Mouse (Mus musculus) neutrophil, adult 65 days (primary cell): ENCODE data around the gene Gm21118. TPM values are rescaled to one million over a fixed set of nuclear protein-coding genes. Genes with fewer than 3 reads are reported as not detected.

Source experiments
- total RNA-seq: library from RNA; stranded (reverse); gene quantifications from 2 replicates; pipeline ENCODE4 v1.2.4, GENCODE M21; 2023

Gene Gm21118
- total RNA-seq, result not detected in 2 replicates

GRCm38 (mm10) chrY:70273542-70273941, at the start of gene Gm21118:
TSS of gene Gm21118 (minus strand) at chrY:70273642.

DNA sequence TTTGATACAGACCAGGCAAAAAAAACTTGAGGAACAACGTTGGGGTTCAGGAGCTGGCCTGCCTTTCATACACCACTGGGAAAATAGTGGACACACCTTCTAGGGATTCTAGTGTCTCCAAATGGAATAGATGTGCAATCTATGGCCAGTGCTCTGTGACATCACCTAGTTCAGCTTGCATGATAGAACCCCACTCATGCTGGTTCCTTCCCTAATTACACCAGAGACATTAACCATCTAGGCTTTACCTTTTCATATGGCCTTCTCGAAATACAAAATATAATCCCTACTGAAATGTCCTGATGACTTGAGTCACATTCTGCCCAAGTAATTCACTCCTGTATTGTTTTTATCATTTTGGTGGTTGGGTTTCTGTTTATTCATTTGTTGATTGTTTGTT, 29.7 kb upstream of the Gm21118 start, which contains the start of the genes Gm29423 and Gm29644:
Gene Gm29423 (minus strand): TSS at position 101 of the 400 bp plus-strand sequence.
Gene Gm29644 (minus strand): TSS at position 157 of the 400 bp plus-strand sequence.

Other genes with a start within 250 kb of the Gm21118 start
- not detected in 2 replicates for gene Gm29423, start 29.6 kb upstream of the Gm21118 start, total RNA-seq
- gene Gm29644, start 29.7 kb upstream of the Gm21118 start, total RNA-seq, result not detected in 2 replicates
- not detected in 2 replicates for gene Gm20888, start 168.2 kb upstream of the Gm21118 start, total RNA-seq